ENCODE assay signal across 7 mouse cellular contexts in genomic region chr1:37512109-37512640, GRCm38 (mm10). TPM values are rescaled to one million over a fixed set of nuclear protein-coding genes. Genes with fewer than 3 reads are reported as not detected.
DNase-seq lines count a peak whose midpoint lies in the region; ATAC-seq and TF ChIP-seq lines count a peak whose summit lies in the region.

No protein-coding gene starts in this region.

- TF ChIP-seq CTCF in kidney, adult 2 months (conservative IDR thresholded peaks at IDR 0.05; ENCODE audit: insufficient read depth, insufficient read length, low read depth, low read length), result no peak

- H3K4me2 ChIP-seq in midbrain, embryonic 15.5 days, result no peak overlapping the region

- no peak overlapping the region for H3K9ac ChIP-seq in midbrain, embryonic 15.5 days

- 0 out of 2 replicates have a peak, but pooled peaks have one; percentile 49 for ATAC-seq in midbrain, embryonic 15.5 days (replicated peaks)

- H3K4me1 ChIP-seq in kidney, adult 2 months (ENCODE audit: control insufficient read depth, insufficient read depth, low read length), result peaks cover 27% of the 10 kb centered on the region
- peaks cover 20% of the 10 kb centered on the region for H3K4me1 ChIP-seq in midbrain, embryonic 15.5 days

- H3K9me3 ChIP-seq in midbrain, embryonic 15.5 days, result no peaks in the 10 kb centered on the region

- H3K36me3 ChIP-seq in kidney, adult 2 months (ENCODE audit: control insufficient read depth, insufficient read depth, low read length), result no peaks in the 10 kb centered on the region
- no peaks in the 10 kb centered on the region for H3K36me3 ChIP-seq in midbrain, embryonic 15.5 days (replicated peaks)

- no peaks in the 10 kb centered on the region for H3K27me3 ChIP-seq in kidney, adult 2 months (replicated peaks; ENCODE audit: control insufficient read depth, insufficient read depth, low read length)
- no peaks in the 10 kb centered on the region for H3K27me3 ChIP-seq in midbrain, embryonic 15.5 days (replicated peaks)

- peak overlapping the region; percentile 50 for H3K27ac ChIP-seq in kidney, adult 2 months (ENCODE audit: insufficient read depth, low read depth, low read length)
- H3K27ac ChIP-seq in midbrain, embryonic 15.5 days, result peak overlapping the region; percentile 65

- H3K4me3 ChIP-seq in kidney, adult 2 months (ENCODE audit: insufficient read depth, low read depth, low read length), result no peak overlapping the region
- no peak overlapping the region for H3K4me3 ChIP-seq in midbrain, embryonic 15.5 days

- TF ChIP-seq POLR2A in kidney, adult 2 months (IDR thresholded peaks at IDR 0.05; ENCODE audit: low read depth, low read length), result no peak

- peak; percentile 66 for DNase-seq in adipocyte (ENCODE audit: low spot score)
- peak; percentile 79 for DNase-seq in cerebellum, adult 18-20 months
- DNase-seq in heart, adult 18-20 months, result peak; percentile 77 to 90
- DNase-seq in kidney, adult 2 months, result peak; percentile 94
- no peak for DNase-seq in yolk sac, embryonic 10.5 days (ENCODE audit: low spot score)
- no peak for DNase-seq in liver

- WGBS in kidney, adult 2 months, result 7% methylated on average over 5 of the region's 5 CpGs
- WGBS in midbrain, embryonic 15.5 days, result 29% methylated on average over 5 of the region's 5 CpGs

RNA-seq across cellular contexts. Expression of gene Mgat4a, which starts 28.6 kb away (rescaled TPM):
- total RNA-seq in heart, adult 18-20 months (2021), result 10 to 100 TPM; 13.0 to 15.4 TPM
- polyA plus RNA-seq in kidney, adult 2 months (2012; rRNA removed), result 12.8 and 12.9 TPM in 2 replicates
- polyA plus RNA-seq in midbrain, embryonic 15.5 days (2015; fragmentation: Nextera tagmentation; extraction: Ambion mirVana), result 10.1 and 11.9 TPM in 2 replicates

Comparison
In these comparisons a context has a peak if more than half of its experiments do, and no peak if none do; other contexts are left out.
1. DNase-seq: peak in adipocyte (single experiment), cerebellum, adult 18-20 months (2 of 2), heart, adult 18-20 months (2 of 2) and kidney, adult 2 months (single experiment); none in yolk sac, embryonic 10.5 days (single experiment) and liver (single experiment).